Mouse (Mus musculus) adrenal gland, adult (tissue): Measurements from ENCODE around the gene Xylt1.

Experiments
- DNase-seq, 2 experiments: peaks; one replicate each; pipeline ENCODE4 v3.0.0; 2022 to 2023; ENCODE audit warnings: low spot score in 1 of 2; ENCODE audit not compliant: inconsistent age in 2 of 2

Xylt1 gene

DNA sequence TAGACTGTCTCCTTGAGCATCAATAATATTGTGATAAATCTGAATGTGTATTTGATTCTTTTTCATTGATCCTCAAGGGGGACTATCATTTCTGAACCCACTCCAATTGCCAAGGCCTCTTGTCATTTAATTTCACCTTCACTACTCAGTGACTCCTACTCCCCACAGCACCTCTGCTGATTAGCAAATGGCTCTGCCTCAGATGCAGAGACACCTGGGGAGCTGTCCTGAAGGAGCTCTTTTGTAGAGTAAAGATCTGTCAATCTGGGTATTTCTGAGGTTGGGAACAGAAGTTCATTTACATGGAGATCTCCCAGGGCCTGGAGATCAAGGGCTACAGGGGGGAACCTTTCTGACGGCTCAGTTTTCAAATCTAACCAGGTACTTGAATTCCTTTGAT lies 98.2 kb downstream of the Xylt1 start:
- no peak for DNase-seq

DNA sequence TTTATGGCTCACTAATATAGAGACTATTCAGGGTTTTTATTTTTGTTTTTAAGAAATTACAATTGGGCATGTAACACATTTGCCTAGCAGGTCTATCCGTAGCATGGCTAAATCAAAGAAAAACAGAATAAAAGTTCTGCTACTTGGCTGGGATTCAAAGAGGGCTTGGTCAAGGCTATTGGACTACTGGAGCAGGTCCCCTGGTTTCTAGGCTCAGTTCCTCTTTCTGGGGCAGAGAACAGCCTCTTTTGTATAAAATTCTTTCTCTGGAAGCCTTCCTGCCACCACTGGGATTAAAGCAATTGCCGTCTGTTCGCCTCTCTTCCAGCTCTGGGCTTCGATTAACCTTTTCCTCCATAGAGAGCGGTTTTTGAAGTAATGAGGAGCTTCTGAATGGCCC lies 100.1 kb downstream of the Xylt1 start:
- DNase-seq = peak in 1 of 2 experiments; percentile 63

- peak in 1 of 2 experiments; percentile 24 for DNase-seq
Measured at GRCm38 (mm10) chr7:117481404-117481803, 100.6 kb downstream of the Xylt1 start.

- peak in 1 of 2 experiments; percentile 62 for DNase-seq
Measured at GRCm38 (mm10) chr7:117482701-117483100, 101.9 kb downstream of the Xylt1 start.

DNA sequence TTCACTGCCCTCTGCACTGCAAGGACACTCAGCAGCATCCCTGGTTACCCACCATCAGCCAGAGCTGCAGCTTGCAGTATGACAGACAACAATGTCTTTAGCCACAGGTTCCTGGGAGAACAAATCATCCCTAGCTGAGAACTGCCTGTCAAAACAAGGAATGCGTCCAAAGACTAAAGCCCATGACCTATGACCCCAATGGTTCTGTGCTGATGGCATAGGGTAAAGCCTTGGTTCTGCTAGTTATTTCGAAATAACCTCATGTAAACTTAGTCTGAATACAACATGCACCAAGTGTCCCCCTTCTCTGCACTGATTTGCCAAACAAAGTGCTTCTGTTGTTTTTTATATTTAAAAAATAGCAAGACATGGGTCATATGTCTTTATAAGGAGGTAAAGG lies 103.8 kb downstream of the Xylt1 start:
- peak in 1 of 2 experiments; percentile 62 for DNase-seq

- peak in 1 of 2 experiments; percentile 66 for DNase-seq
Measured at GRCm38 (mm10) chr7:117484989-117485536, 104.3 kb downstream of the Xylt1 start.

GRCm38 (mm10) chr7:117486425-117487172 lies 105.8 kb downstream of the Xylt1 start:
- no peak for DNase-seq

- DNase-seq = peak; percentile 28 to 59
Measured at GRCm38 (mm10) chr7:117487173-117487490, 106.4 kb downstream of the Xylt1 start.

- DNase-seq = no peak
Measured at GRCm38 (mm10) chr7:117489973-117490372, 109.2 kb downstream of the Xylt1 start.

DNA sequence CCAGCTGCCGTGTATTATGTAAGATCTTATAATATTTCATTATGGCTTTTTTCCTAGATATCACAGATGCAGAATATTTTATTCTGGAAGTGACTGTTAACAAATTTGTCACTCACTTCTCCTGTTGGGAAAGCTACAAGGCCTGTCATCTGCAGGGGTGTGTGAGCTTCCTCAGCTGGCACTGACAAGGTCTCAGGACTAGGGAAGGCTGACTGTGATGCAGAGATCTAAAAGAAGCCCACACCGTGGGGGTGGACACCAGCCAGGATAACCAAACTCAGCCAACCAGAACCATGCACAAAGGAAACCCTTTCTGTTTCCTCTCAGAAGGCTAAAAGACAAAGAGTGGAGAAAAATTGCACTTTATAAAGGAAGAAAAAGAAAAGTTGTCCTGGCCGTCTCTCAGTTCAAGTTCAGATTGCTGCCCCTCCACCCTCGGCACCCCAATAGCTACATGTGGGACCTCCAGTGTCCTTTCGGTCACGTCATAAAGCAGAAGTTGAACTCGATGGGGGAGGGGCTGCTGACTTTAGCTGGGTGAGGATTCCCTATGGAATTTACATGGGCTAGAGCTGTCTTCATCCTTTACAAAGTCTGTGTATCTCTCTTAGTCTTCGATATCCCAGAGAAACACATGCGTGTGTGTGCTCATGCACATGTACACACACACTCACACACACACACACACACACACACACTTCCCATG lies 109.9 kb downstream of the Xylt1 start:
- peak in 1 of 2 experiments; percentile 19 for DNase-seq

DNA sequence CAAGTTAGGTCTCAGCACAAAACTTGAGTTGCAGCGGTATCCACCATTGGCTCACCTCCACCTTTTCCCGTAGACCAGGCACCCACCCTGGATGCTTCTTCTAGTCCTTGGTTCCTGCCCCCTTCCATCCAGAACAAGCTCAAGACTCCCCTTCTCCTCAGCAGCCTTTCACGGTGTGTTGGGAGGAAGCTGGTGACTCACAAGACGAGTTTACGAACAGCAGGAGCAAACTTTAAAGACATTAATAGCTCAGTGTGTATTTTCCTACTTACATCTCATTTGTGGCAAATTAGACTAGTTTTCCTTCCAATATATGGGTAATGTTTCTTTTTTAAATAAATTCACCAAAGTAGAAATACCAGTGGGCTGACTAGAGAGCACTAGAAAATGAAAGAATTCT lies 110.7 kb downstream of the Xylt1 start:
- DNase-seq = no peak

- no peak for DNase-seq
Measured at GRCm38 (mm10) chr7:117494210-117494609, 113.4 kb downstream of the Xylt1 start.

DNA sequence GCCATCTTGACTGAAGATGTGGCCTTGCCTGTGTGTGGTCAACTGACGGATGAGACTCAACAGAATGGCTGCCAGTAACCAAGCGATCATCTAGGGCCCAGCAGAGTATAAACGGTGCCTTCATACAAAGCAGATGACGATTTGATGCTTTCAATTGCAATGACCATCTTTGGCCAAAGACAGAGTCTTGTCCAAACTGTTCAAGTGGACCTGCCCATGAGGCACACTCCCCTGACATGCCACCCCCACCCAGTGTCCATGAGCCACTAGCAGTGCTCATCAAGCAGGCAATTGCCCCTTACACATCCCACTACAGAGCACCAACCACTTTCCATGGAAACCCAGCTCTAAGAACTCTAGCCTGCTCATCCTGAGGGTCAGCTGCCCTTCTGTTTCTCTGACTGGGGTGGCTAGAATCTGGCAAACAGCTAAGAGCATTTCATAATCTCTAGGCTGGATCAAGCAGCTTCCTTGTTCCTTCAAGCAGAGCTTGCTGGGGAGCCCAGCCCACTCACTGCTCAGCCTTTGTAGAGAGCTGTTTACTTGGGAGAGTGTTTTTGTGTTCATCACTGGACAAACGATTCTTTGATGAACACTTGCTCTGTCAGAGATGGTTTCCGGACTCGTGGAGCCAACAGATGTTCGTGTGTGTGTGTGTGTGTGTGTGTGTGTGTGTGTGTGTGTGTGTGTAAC lies 114.0 kb downstream of the Xylt1 start:
- no peak for DNase-seq

DNA sequence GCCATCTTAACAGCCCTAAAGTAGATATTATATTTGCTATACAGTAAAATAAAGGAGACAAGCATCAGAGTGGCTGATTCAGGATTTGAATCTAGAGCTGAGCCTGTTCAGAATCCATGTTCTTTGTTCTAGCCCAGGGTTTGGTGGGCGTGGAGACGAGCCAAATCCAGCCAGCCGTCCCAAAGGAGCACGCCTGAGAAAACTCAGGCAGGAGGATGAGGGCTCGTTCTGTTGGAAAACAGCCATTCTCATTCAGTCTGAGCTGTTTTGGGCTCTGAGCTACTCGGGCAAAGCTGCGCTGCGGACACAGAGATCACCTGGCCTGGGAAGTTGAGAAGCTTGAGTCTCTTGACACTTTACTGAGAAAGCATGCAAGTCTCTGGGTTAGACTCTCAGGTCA lies 115.0 kb downstream of the Xylt1 start:
- DNase-seq = no peak

DNA sequence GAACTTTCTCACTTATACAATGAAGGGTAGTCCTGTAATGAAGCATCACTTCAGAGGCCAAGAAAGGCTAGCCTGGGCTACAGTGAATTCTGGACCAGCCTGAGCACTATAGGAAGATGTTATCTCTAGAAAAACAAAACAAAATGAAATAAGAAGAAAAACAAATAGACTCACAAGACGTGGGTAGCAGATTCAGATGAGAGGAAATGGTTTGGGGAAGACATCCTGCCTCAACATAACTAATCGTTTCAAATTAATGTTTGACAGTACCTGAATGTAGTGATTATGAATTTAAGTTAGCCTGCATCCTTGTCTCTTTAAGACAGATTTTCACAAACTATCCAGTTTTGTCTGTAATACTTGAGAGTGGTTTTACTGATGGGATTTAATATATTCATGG lies 117.4 kb downstream of the Xylt1 start:
- no peak for DNase-seq

- no peak for DNase-seq
Measured at GRCm38 (mm10) chr7:117501355-117502181, 120.8 kb downstream of the Xylt1 start.

DNA sequence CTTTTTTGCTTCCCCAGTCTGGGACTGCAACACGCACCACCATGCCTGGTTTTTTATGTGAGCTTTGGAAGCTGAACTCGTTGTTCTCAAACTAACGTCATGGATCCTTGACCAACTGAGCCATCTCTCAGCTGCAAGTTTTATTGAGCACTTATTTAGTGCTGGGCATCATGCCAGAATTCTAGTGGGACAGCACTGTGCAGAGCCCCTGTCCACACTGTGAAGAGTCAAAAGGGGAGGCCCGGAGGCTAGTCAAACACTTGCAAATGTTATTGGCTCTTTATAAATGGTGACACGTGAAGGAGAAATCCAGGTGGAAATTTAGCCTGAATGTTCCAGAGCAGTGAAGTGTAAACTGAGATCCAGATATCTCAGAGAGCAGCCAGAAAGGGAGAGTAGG lies 121.6 kb downstream of the Xylt1 start:
- DNase-seq = no peak

DNA sequence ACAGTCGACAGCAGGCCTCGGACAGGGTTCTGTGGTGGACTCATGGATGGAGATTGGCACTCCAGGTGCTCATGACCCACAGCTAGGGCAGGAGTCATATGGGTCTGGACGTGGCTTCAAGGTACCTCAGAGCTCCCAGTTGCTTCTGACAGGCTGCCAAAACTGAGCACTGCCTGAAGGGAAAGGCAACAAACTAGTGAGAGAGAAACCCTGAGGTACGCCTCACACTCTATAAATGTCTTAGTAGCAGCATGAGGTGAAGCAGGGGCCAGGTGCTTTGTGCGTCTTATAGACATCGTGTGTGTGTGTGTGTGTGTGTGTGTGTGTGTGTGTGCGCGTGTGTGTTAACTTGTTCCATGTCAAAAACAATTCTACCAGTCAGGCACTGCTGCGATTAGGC lies 122.9 kb downstream of the Xylt1 start:
- DNase-seq = no peak

DNA sequence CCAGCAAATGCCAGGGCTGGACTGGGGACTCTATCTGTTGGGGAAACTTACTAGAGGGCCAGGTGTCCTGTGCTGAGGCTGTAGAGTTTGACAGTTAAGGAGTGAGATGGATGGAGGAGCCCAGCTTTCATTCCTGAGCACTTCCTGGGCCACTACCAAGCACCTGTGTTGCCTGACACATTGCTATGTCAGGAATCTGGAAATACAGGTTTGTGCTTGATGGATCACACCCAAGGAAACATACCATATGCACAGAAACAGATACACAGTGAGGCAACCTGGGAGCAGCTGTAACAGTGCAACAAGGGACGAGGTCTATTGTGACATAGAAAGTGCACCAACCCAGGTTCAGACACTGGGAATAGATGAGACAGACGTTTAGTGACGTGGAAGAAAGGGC lies 125.0 kb downstream of the Xylt1 start:
- no peak for DNase-seq

DNA sequence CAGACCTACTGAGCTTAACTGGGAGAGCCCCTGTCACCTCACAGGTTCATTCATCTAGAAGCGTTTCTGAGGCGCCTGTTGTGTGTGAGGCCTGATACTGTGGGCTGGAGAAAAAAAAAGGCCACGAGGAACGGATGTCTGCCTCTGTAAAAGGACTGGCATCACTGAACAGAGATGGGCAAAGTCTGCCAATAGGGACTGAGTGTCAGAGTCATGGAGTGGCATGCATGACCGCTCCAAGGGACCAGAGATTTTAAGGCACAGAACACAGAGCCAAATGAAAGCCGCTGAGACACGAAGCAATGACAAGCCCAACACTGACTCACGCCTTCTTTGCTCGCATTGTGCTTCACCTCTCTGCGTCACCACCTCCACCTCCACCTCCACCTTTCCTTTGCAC lies 126.6 kb downstream of the Xylt1 start:
- no peak for DNase-seq

- DNase-seq = peak in 1 of 2 experiments; percentile 44
Measured at GRCm38 (mm10) chr7:117508090-117508489, 127.3 kb downstream of the Xylt1 start.
